Mouse (Mus musculus) C2C12 (cell line): Measurements from ENCODE around the gene Tmem219.

ENCODE experiments used
- CTCF ChIP-seq: IDR thresholded peaks from one replicate; pipeline ENCODE4 v1.5.1; 2011; ENCODE audit not compliant: control insufficient read depth, insufficient read depth, insufficient read length
- MAX ChIP-seq: IDR thresholded peaks from one replicate; pipeline ENCODE4 v1.6.1; 2011; ENCODE audit warnings: mild to moderate bottlenecking, control low read depth
- MYOG ChIP-seq: IDR thresholded peaks from one replicate; pipeline ENCODE4 v1.6.1; 2011; ENCODE audit not compliant: control insufficient read depth, insufficient read length; ENCODE audit errors: extremely low read depth
- USF1 ChIP-seq: IDR thresholded peaks from one replicate; pipeline ENCODE4 v1.6.1; 2011; ENCODE audit warnings: low read depth, mild to moderate bottlenecking, control low read depth, moderate library complexity

DNA sequence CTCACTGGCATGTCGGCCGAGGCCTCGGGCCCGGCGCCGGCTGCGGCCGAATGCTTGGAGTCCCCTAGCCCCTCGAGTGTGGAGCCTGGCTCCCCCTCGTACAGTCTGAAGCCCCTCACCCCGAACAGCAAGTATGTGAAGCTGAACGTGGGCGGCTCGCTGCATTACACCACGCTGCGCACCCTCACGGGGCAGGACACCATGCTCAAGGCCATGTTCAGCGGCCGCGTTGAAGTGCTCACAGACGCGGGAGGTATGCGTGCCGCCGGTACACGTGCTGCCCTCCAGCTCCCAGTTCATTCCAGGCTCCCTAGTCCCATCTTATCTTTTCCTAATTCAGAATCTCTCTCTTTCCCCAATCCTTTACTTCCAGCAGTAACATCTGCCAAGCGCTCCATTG lies 6.3 kb upstream of the Tmem219 start:
- no peak for TF ChIP-seq CTCF
- TF ChIP-seq USF1 = no peak
- no peak for TF ChIP-seq MAX
- TF ChIP-seq MYOG = no peak
